Mouse (Mus musculus) heart, embryonic 16.5 days (tissue): ENCODE results near the gene Bricd5. TPM values are rescaled to one million over a fixed set of nuclear protein-coding genes. Genes with fewer than 3 reads are reported as not detected.

ENCODE experiments used
- ATAC-seq: fragments of 200-750 bp; cut with Nextera tagmentation; replicated peaks from 2 replicates; pipeline ENCODE4 v1.8.0; 2017; ENCODE audit warnings: moderate number of reproducible peaks; ENCODE audit not compliant: insufficient read depth, low FRiP score; ENCODE audit errors: extremely low read depth
- H3K27ac ChIP-seq: fragments of 300-500 bp; sonication (generic); 2 replicates; pipeline ENCODE4 v1.5.1; 2014; ENCODE audit warnings: mild to moderate bottlenecking, low read length, control low read depth, moderate library complexity
- H3K27me3 ChIP-seq: fragments of 300-500 bp; sonication (generic); 2 replicates; pipeline ENCODE4 v1.6.1; 2014; ENCODE audit warnings: low read length, mixed read lengths; ENCODE audit not compliant: control insufficient read depth, insufficient read depth
- H3K36me3 ChIP-seq: fragments of 300-500 bp; sonication (generic); 2 replicates; pipeline ENCODE4 v1.6.1; 2014; ENCODE audit not compliant: control insufficient read depth, insufficient read depth
- H3K4me1 ChIP-seq: fragments of 300-500 bp; sonication (generic); 2 replicates; pipeline ENCODE4 v1.6.1; 2014; ENCODE audit warnings: low read length, mixed read lengths; ENCODE audit not compliant: control insufficient read depth, insufficient read depth
- H3K4me2 ChIP-seq: fragments of 300-500 bp; sonication (generic); 2 replicates; pipeline ENCODE4 v1.6.1; 2014; ENCODE audit warnings: low read depth, mild to moderate bottlenecking, control low read depth, low read length
- H3K4me3 ChIP-seq: fragments of 300-500 bp; sonication (generic); 2 replicates; pipeline ENCODE4 v1.5.1; 2014; ENCODE audit warnings: mild to moderate bottlenecking, control low read depth, low read length
- H3K9ac ChIP-seq: fragments of 300-500 bp; sonication (generic); 2 replicates; pipeline ENCODE4 v1.6.1; 2014; ENCODE audit warnings: low read length, control low read depth
- H3K9me3 ChIP-seq: fragments of 300-500 bp; sonication (generic); replicated peaks from 2 replicates; pipeline ENCODE4 v1.6.1; 2016; ENCODE audit warnings: low read length; ENCODE audit not compliant: control insufficient read depth
- WGBS: fragments of 180-500 bp; shearing (Covaris S2); extraction: QIAGEN DNeasy Blood & Tissue Kit; methylation state at CpG from one replicate; pipeline ENCODE4 v1.1.7; 2014; 5-methylcytosine and 5-hydroxymethylcytosine counted together
- polyA plus RNA-seq: library from polyadenylated mRNA; unstranded; fragments of >200 nt; fragmentation: Nextera tagmentation; extraction: Ambion mirVana; gene quantifications from 2 replicates; pipeline ENCODE4 v1.2.1, GENCODE M21; 2015

Gene Bricd5
- polyA plus RNA-seq, 1 experiment from 2014 or later, result 0.21 TPM

- ATAC-seq, result peak; percentile 93
- peak within 1 kb of the TSS; percentile 88 for H3K4me3 ChIP-seq
- H3K9ac ChIP-seq, result peak within 1 kb of the TSS; percentile 92
- H3K27ac ChIP-seq, result peak within 1 kb of the TSS; percentile 95
- H3K27me3 ChIP-seq, result no peaks in the 10 kb centered on the region
- peak within 1 kb of the TSS; percentile 66 for H3K4me2 ChIP-seq
- WGBS, result under 1% methylated on average over 48 of the region's 48 CpGs
- H3K9me3 ChIP-seq, result no peaks in the 10 kb centered on the region
- H3K4me1 ChIP-seq, result peaks cover 7% of the 10 kb centered on the region
- H3K36me3 ChIP-seq, result peaks cover 28% of the 10 kb centered on the region
Observed at GRCm38 (mm10) chr17:24478663-24479380, 5.1 kb downstream of the Bricd5 start, which contains the start of gene Mlst8. TSS of gene Mlst8 (minus strand) at chr17:24479078.

GRCm38 (mm10) chr17:24479431-24479830, 5.7 kb downstream of the Bricd5 start:
- ATAC-seq, result no peak
- Histone ChIP-seq H3K36me3 (peaks cover 27% of the 10 kb centered on the region), H3K9me3 (no peaks in the 10 kb centered on the region), H3K4me2 (peak overlapping the region; percentile 45; the same call in 1 of the 2 replicates), H3K4me1 (peaks cover 7% of the 10 kb centered on the region), H3K4me3 (peak overlapping the region; percentile 88), H3K27ac (no peak overlapping the region), H3K9ac (no peak overlapping the region; the same call in 1 of the 2 replicates), H3K27me3 (no peaks in the 10 kb centered on the region)
- WGBS, result 14% methylated on average over 1 of the region's 1 CpGs

- no peak overlapping the region for H3K4me3 ChIP-seq
- no peak for ATAC-seq
- peaks cover 18% of the 10 kb centered on the region for H3K36me3 ChIP-seq
- H3K27me3 ChIP-seq, result no peaks in the 10 kb centered on the region
- peaks cover 9% of the 10 kb centered on the region for H3K4me1 ChIP-seq
- H3K27ac ChIP-seq, result no peak overlapping the region
- WGBS, result 43% methylated on average over 3 of the region's 3 CpGs
- H3K9me3 ChIP-seq, result no peaks in the 10 kb centered on the region
- no peak overlapping the region for H3K9ac ChIP-seq
- H3K4me2 ChIP-seq, result no peak overlapping the region
Observed at GRCm38 (mm10) chr17:24480201-24480826, 6.6 kb downstream of the Bricd5 start.

GRCm38 (mm10) chr17:24481027-24481815, 7.5 kb downstream of the Bricd5 start:
- H3K4me1 ChIP-seq, result peaks cover 13% of the 10 kb centered on the region
- H3K27ac ChIP-seq, result no peak overlapping the region
- no peaks in the 10 kb centered on the region for H3K9me3 ChIP-seq
- no peak overlapping the region for H3K4me2 ChIP-seq
- H3K4me3 ChIP-seq, result no peak overlapping the region
- H3K9ac ChIP-seq, result no peak overlapping the region
- H3K36me3 ChIP-seq, result peaks cover 9% of the 10 kb centered on the region
- ATAC-seq, result no peak
- 92% methylated on average over 20 of the region's 20 CpGs for WGBS
- H3K27me3 ChIP-seq, result no peaks in the 10 kb centered on the region

- no peak for ATAC-seq
Observed at GRCm38 (mm10) chr17:24483495-24483894, 9.8 kb downstream of the Bricd5 start.

GRCm38 (mm10) chr17:24485090-24485860, 11.6 kb downstream of the Bricd5 start:
- no peak for ATAC-seq
- H3K27ac ChIP-seq, result no peak overlapping the region
- H3K4me2 ChIP-seq, result no peak overlapping the region
- no peaks in the 10 kb centered on the region for H3K9me3 ChIP-seq
- WGBS, result 42% methylated on average over 11 of the region's 11 CpGs
- H3K4me1 ChIP-seq, result peaks cover 8% of the 10 kb centered on the region
- H3K4me3 ChIP-seq, result no peak overlapping the region
- H3K36me3 ChIP-seq, result no peaks in the 10 kb centered on the region
- no peak overlapping the region for H3K9ac ChIP-seq
- H3K27me3 ChIP-seq, result peaks cover 31% of the 10 kb centered on the region

More at GRCm38 (mm10) chr17:24483495-24483894, 9.8 kb downstream of the Bricd5 start:
- no peak overlapping the region for H3K9ac ChIP-seq
- H3K4me1 ChIP-seq, result peaks cover 8% of the 10 kb centered on the region
- H3K36me3 ChIP-seq, result no peaks in the 10 kb centered on the region
- H3K4me3 ChIP-seq, result no peak overlapping the region
- no peak overlapping the region for H3K27ac ChIP-seq
- H3K27me3 ChIP-seq, result peaks cover 19% of the 10 kb centered on the region
- WGBS, result 94% methylated on average over 3 of the region's 3 CpGs
- H3K4me2 ChIP-seq, result no peak overlapping the region
- H3K9me3 ChIP-seq, result no peaks in the 10 kb centered on the region

GRCm38 (mm10) chr17:24488186-24488661, 14.5 kb downstream of the Bricd5 start, which contains the start of gene Caskin1:
TSS of gene Caskin1 (plus strand) at chr17:24488601.
- peaks cover 40% of the 10 kb centered on the region for H3K27me3 ChIP-seq
- ATAC-seq, result peak; percentile 24; the same call in 1 of the 2 replicates

GRCm38 (mm10) chr17:24488662-24489264, 15.1 kb downstream of the Bricd5 start:
- Histone ChIP-seq H3K9ac (peak overlapping the region; percentile 77), H3K36me3 (no peaks in the 10 kb centered on the region), H3K9me3 (no peaks in the 10 kb centered on the region), H3K4me3 (peak overlapping the region; percentile 76), H3K4me2 (peak overlapping the region; percentile 100), H3K27ac (no peak overlapping the region), H3K4me1 (peaks cover 8% of the 10 kb centered on the region), H3K27me3 (peaks cover 40% of the 10 kb centered on the region)
- peak; percentile 38; the same call in 1 of the 2 replicates for ATAC-seq
- under 1% methylated on average over 68 of the region's 81 CpGs for WGBS

More at GRCm38 (mm10) chr17:24488186-24488661, 14.5 kb downstream of the Bricd5 start, which contains the start of gene Caskin1:
- WGBS, result under 1% methylated on average over 33 of the region's 45 CpGs
- Histone ChIP-seq H3K9me3 (no peaks in the 10 kb centered on the region), H3K4me3 (peak within 1 kb of the TSS; percentile 76), H3K4me2 (peak within 1 kb of the TSS; percentile 100), H3K36me3 (no peaks in the 10 kb centered on the region), H3K4me1 (peaks cover 8% of the 10 kb centered on the region), H3K9ac (peak within 1 kb of the TSS; percentile 77), H3K27ac (no peak within 1 kb of the TSS)
